Mouse (Mus musculus): Measurements from ENCODE around the gene Sh3pxd2b. TPM values are rescaled to one million over a fixed set of nuclear protein-coding genes. Genes with fewer than 3 reads are reported as not detected.

The Sh3pxd2b gene
- polyA plus RNA-seq, 1 experiment from 2014 or later, result 15.3 TPM

DNA sequence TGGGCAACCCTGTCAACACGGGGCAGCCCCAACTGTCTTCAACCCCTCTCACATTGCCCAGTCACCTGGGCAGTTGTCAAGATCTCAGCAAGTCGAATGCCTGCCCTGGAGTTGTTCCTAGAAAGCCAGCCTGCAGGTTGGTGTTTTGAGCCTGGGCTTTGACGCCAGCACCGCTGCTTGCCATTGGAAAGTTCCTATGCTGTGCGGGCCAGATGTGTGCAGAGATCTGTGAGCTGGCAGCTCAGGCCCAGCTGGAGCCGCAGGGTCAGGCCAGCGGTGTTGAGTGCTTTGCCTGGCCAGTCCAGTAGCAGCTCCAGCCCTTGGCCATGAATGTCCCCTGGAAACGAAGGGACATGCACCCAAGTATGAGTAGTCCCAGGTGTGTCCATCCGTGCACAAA is 14.2 kb downstream of the Sh3pxd2b start:
- H3K9me3 ChIP-seq (replicated peaks; ENCODE audit: control insufficient read depth, low read length), result no peaks in the 10 kb centered on the region
- WGBS (ENCODE audit: insufficient replicate concordance), result 85% methylated on average over 9 of the region's 9 CpGs
- no peak overlapping the region for H3K9ac ChIP-seq (ENCODE audit: low read depth, low read length)
- H3K4me3 ChIP-seq (ENCODE audit: low read depth, low read length), result no peak overlapping the region
- H3K4me1 ChIP-seq (ENCODE audit: control insufficient read depth, insufficient read depth, low read length), result peaks cover 39% of the 10 kb centered on the region
- no peak overlapping the region for H3K4me2 ChIP-seq
- ATAC-seq (replicated peaks; ENCODE audit: insufficient number of reproducible peaks, low FRiP score, low TSS enrichment), result no peak
- no peaks in the 10 kb centered on the region for H3K27me3 ChIP-seq (ENCODE audit: control insufficient read depth, insufficient read depth, low read length)
- no peak overlapping the region for H3K27ac ChIP-seq (ENCODE audit: low read depth, low read length)
- H3K36me3 ChIP-seq (ENCODE audit: control insufficient read depth, insufficient read depth, low read length), result no peaks in the 10 kb centered on the region

- Histone ChIP-seq H3K9me3 (replicated peaks; ENCODE audit: control insufficient read depth, low read length) (no peaks in the 10 kb centered on the region), H3K27ac (ENCODE audit: low read depth, low read length) (0 out of 2 replicates have a peak overlapping the region, but pooled peaks have one; percentile 1), H3K4me1 (ENCODE audit: control insufficient read depth, insufficient read depth, low read length) (peaks cover 40% of the 10 kb centered on the region), H3K4me2 (no peak overlapping the region), H3K36me3 (ENCODE audit: control insufficient read depth, insufficient read depth, low read length) (no peaks in the 10 kb centered on the region), H3K9ac (ENCODE audit: low read depth, low read length) (no peak overlapping the region), H3K27me3 (ENCODE audit: control insufficient read depth, insufficient read depth, low read length) (no peaks in the 10 kb centered on the region), H3K4me3 (ENCODE audit: low read depth, low read length) (no peak overlapping the region)
- 75% methylated on average over 3 of the region's 3 CpGs for WGBS (ENCODE audit: insufficient replicate concordance)
- no peak for ATAC-seq (replicated peaks; ENCODE audit: insufficient number of reproducible peaks, low FRiP score, low TSS enrichment)
Observed at GRCm38 (mm10) chr11:32363188-32363587, 15.6 kb downstream of the Sh3pxd2b start.

- Histone ChIP-seq H3K4me3 (ENCODE audit: low read depth, low read length) (no peak overlapping the region), H3K4me1 (ENCODE audit: control insufficient read depth, insufficient read depth, low read length) (peaks cover 40% of the 10 kb centered on the region), H3K27me3 (ENCODE audit: control insufficient read depth, insufficient read depth, low read length) (no peaks in the 10 kb centered on the region), H3K4me2 (no peak overlapping the region), H3K27ac (ENCODE audit: low read depth, low read length) (peak overlapping the region; percentile 1; the same call in 1 of the 2 replicates), H3K9ac (ENCODE audit: low read depth, low read length) (no peak overlapping the region), H3K36me3 (ENCODE audit: control insufficient read depth, insufficient read depth, low read length) (no peaks in the 10 kb centered on the region), H3K9me3 (replicated peaks; ENCODE audit: control insufficient read depth, low read length) (no peaks in the 10 kb centered on the region)
- ATAC-seq (replicated peaks; ENCODE audit: insufficient number of reproducible peaks, low FRiP score, low TSS enrichment), result no peak; the same call in 1 of the 2 replicates
- 51% methylated on average over 3 of the region's 3 CpGs for WGBS (ENCODE audit: insufficient replicate concordance)
Observed at GRCm38 (mm10) chr11:32363610-32364220, 16.1 kb downstream of the Sh3pxd2b start.

DNA sequence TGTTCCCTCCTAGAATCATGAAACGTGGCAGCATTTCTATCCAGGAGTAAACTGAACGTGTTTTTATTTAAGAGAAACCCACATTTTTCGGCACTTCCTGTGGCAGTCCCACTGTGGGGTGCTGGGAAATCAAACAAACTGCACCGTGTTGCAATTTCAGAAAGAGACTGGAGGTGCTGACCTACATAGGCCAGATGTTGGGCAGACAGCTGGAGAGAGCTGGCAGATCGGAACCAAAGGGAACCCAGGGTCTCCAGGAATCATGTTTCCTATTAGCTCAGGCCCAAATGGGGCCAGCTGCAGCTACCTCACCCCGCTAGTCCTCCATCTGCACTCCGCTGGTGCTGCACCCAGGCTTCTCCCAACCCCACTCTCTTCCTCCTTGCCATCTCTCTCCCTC is 16.8 kb downstream of the Sh3pxd2b start:
- Histone ChIP-seq H3K27me3 (ENCODE audit: control insufficient read depth, insufficient read depth, low read length) (no peaks in the 10 kb centered on the region), H3K4me2 (no peak overlapping the region), H3K4me3 (ENCODE audit: low read depth, low read length) (no peak overlapping the region), H3K36me3 (ENCODE audit: control insufficient read depth, insufficient read depth, low read length) (no peaks in the 10 kb centered on the region), H3K4me1 (ENCODE audit: control insufficient read depth, insufficient read depth, low read length) (peaks cover 40% of the 10 kb centered on the region), H3K27ac (ENCODE audit: low read depth, low read length) (no peak overlapping the region), H3K9me3 (replicated peaks; ENCODE audit: control insufficient read depth, low read length) (no peaks in the 10 kb centered on the region), H3K9ac (ENCODE audit: low read depth, low read length) (no peak overlapping the region)
- ATAC-seq (replicated peaks; ENCODE audit: insufficient number of reproducible peaks, low FRiP score, low TSS enrichment), result no peak
- WGBS (ENCODE audit: insufficient replicate concordance), result 65% methylated on average over 7 of the region's 7 CpGs

DNA sequence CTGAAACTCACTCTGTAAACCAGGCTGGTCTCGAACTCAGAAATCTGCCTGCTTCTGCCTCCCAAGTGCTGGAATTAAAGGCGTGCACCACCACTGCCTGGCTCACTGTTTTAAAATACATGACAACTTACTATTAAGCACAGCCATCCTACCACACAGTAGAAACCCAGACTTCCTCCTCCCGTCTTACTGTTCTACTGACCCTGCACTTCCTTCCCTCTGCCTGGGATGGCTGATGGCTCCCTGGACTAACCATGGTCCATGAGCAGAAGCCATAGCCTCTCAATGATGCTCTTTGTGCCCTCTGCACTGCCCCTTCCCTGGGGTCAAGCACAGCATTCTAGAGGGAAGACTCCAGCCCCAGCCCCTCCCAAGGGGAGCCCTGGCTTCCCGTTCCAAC is 17.9 kb downstream of the Sh3pxd2b start:
- Histone ChIP-seq H3K4me2 (no peak overlapping the region), H3K9ac (ENCODE audit: low read depth, low read length) (no peak overlapping the region), H3K4me1 (ENCODE audit: control insufficient read depth, insufficient read depth, low read length) (peaks cover 40% of the 10 kb centered on the region), H3K4me3 (ENCODE audit: low read depth, low read length) (no peak overlapping the region), H3K36me3 (ENCODE audit: control insufficient read depth, insufficient read depth, low read length) (no peaks in the 10 kb centered on the region), H3K27ac (ENCODE audit: low read depth, low read length) (no peak overlapping the region), H3K27me3 (ENCODE audit: control insufficient read depth, insufficient read depth, low read length) (no peaks in the 10 kb centered on the region), H3K9me3 (replicated peaks; ENCODE audit: control insufficient read depth, low read length) (no peaks in the 10 kb centered on the region)
- no peak for ATAC-seq (replicated peaks; ENCODE audit: insufficient number of reproducible peaks, low FRiP score, low TSS enrichment)
- 73% methylated on average over 4 of the region's 4 CpGs for WGBS (ENCODE audit: insufficient replicate concordance)

DNA sequence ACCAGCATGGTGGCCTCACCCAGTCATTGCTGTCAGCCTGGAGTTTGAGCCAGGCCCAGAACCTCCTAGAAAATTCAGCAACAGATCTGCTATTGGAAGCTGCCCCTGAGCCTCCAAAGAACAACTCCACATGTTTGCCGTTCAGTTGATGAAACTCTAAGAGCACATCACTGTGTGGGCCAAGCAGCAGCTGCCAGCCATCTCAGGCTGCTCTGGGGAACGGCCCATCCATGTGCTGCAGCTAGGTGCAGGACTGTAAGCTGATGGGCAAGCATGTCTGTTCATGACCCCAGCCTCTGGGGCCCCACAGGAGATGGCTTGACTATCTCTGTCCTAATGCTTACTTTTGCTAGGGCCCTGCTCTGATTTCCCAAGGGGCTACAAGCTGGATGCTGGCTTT is 19.4 kb downstream of the Sh3pxd2b start:
- H3K27ac ChIP-seq (ENCODE audit: low read depth, low read length), result no peak overlapping the region
- no peaks in the 10 kb centered on the region for H3K27me3 ChIP-seq (ENCODE audit: control insufficient read depth, insufficient read depth, low read length)
- no peak overlapping the region for H3K4me2 ChIP-seq
- H3K4me1 ChIP-seq (ENCODE audit: control insufficient read depth, insufficient read depth, low read length), result peaks cover 34% of the 10 kb centered on the region
- no peak for ATAC-seq (replicated peaks; ENCODE audit: insufficient number of reproducible peaks, low FRiP score, low TSS enrichment)
- 86% methylated on average over 2 of the region's 2 CpGs for WGBS (ENCODE audit: insufficient replicate concordance)
- no peaks in the 10 kb centered on the region for H3K36me3 ChIP-seq (ENCODE audit: control insufficient read depth, insufficient read depth, low read length)
- H3K9ac ChIP-seq (ENCODE audit: low read depth, low read length), result no peak overlapping the region
- no peaks in the 10 kb centered on the region for H3K9me3 ChIP-seq (replicated peaks; ENCODE audit: control insufficient read depth, low read length)
- H3K4me3 ChIP-seq (ENCODE audit: low read depth, low read length), result no peak overlapping the region

DNA sequence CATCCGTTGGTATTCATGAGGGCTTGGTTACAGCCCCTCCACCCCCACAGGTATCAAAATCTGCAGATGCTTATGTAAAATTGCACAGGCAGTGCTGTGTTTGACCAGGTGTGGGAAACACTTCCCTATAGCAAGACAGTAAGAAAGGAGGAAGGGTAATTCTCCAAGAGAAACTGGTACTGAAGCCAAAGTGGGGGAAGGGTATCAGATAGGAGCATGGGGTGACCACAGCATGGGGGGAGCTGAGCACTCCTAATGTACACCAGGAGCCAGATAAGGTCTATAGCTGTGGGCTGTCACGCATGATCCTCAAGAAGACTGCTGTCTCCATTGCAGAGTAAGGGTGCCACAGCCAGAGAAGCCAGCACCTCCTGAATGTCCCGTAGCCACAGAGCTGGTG is 21.4 kb downstream of the Sh3pxd2b start:
- no peak for ATAC-seq (replicated peaks; ENCODE audit: insufficient number of reproducible peaks, low FRiP score, low TSS enrichment)
- Histone ChIP-seq H3K9me3 (replicated peaks; ENCODE audit: control insufficient read depth, low read length) (no peaks in the 10 kb centered on the region), H3K27me3 (ENCODE audit: control insufficient read depth, insufficient read depth, low read length) (no peaks in the 10 kb centered on the region), H3K4me3 (ENCODE audit: low read depth, low read length) (no peak overlapping the region), H3K27ac (ENCODE audit: low read depth, low read length) (no peak overlapping the region), H3K9ac (ENCODE audit: low read depth, low read length) (no peak overlapping the region), H3K4me2 (no peak overlapping the region), H3K36me3 (ENCODE audit: control insufficient read depth, insufficient read depth, low read length) (no peaks in the 10 kb centered on the region), H3K4me1 (ENCODE audit: control insufficient read depth, insufficient read depth, low read length) (peaks cover 20% of the 10 kb centered on the region)
- 83% methylated on average over 3 of the region's 3 CpGs for WGBS (ENCODE audit: insufficient replicate concordance)

DNA sequence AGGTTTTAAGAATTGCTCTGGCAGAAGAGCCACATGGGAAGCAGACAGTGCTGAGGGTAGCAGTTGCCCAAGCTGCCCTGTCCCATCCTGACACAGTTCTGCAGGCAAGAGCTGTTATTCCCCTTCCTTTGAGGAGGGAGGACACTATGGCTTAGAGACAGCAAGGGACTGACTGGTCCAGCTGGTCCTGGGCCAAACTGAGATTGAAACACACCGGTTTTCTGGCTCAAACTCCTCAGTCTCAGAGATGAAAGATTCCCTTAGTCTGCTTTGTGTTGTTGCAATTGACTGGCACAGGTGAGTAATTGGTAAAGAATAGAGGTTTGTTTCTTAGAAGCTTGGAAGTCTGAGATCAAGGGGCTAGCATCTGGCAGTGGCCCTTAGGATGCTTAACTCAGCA is 23.3 kb downstream of the Sh3pxd2b start:
- Histone ChIP-seq H3K9ac (ENCODE audit: low read depth, low read length) (no peak overlapping the region), H3K4me1 (ENCODE audit: control insufficient read depth, insufficient read depth, low read length) (peaks cover 15% of the 10 kb centered on the region), H3K4me3 (ENCODE audit: low read depth, low read length) (no peak overlapping the region), H3K27ac (ENCODE audit: low read depth, low read length) (no peak overlapping the region), H3K9me3 (replicated peaks; ENCODE audit: control insufficient read depth, low read length) (no peaks in the 10 kb centered on the region), H3K36me3 (ENCODE audit: control insufficient read depth, insufficient read depth, low read length) (peaks cover 2% of the 10 kb centered on the region; the same call in 1 of the 2 replicates), H3K27me3 (ENCODE audit: control insufficient read depth, insufficient read depth, low read length) (no peaks in the 10 kb centered on the region), H3K4me2 (no peak overlapping the region)
- 76% methylated on average over 1 of the region's 1 CpGs for WGBS (ENCODE audit: insufficient replicate concordance)
- no peak for ATAC-seq (replicated peaks; ENCODE audit: insufficient number of reproducible peaks, low FRiP score, low TSS enrichment)
